Mouse (Mus musculus): Measurements from ENCODE around the gene Hcrt. TPM values are rescaled to one million over a fixed set of nuclear protein-coding genes. Genes with fewer than 3 reads are reported as not detected.

The Hcrt gene
- total RNA-seq, 2 experiments from 2014 or later = 27.1 TPM; not detected in 1

GRCm38 (mm10) chr11:100770646-100771408, 8.1 kb upstream of the Hcrt start, which contains the start of gene Ghdc:
Gene Ghdc (minus strand): TSS chr11:100770957.
- intact Hi-C loops (cut with DNase I) = no loop called here
- DNase-seq (ENCODE audit: low spot score in 2 of 2) = peak; percentile 77 to 84

GRCm38 (mm10) chr11:100769980-100770379, 7.2 kb upstream of the Hcrt start:
- intact Hi-C loops (cut with DNase I) = no loop called here
- no peak for DNase-seq (ENCODE audit: low spot score in 2 of 2)

- intact Hi-C loops (cut with DNase I) = no loop called here
- DNase-seq (ENCODE audit: low spot score in 2 of 2) = no peak
Observed at GRCm38 (mm10) chr11:100767871-100768270, 5.1 kb upstream of the Hcrt start.

- DNase-seq (ENCODE audit: low spot score in 2 of 2) = no peak
- intact Hi-C loops (cut with DNase I) = no loop called here
Observed at GRCm38 (mm10) chr11:100766726-100767125, 4.0 kb upstream of the Hcrt start.

- intact Hi-C loops (cut with DNase I) = loop anchor here (1.0 to 2.0 kb wide), 4 partner anchors 23 to 196 kb away; partner anchors contain the start of gene Rab5c
Observed at GRCm38 (mm10) chr11:100761547-100762045, 1.1 kb downstream of the Hcrt start.

GRCm38 (mm10) chr11:100759611-100760233, 3.0 kb downstream of the Hcrt start, which contains the start of gene Kcnh4:
Gene Kcnh4 (minus strand): TSS chr11:100759942.
- DNase-seq (ENCODE audit: low spot score in 2 of 2) = peak; percentile 90 to 98
- intact Hi-C loops (cut with DNase I) = loop anchor here (1.0 to 2.0 kb wide), 3 partner anchors 21 to 189 kb away; partner anchors contain the start of gene Rab5c

More at GRCm38 (mm10) chr11:100761547-100762045, 1.1 kb downstream of the Hcrt start:
- peak; percentile 89 to 91 for DNase-seq (ENCODE audit: low spot score in 2 of 2)

DNA sequence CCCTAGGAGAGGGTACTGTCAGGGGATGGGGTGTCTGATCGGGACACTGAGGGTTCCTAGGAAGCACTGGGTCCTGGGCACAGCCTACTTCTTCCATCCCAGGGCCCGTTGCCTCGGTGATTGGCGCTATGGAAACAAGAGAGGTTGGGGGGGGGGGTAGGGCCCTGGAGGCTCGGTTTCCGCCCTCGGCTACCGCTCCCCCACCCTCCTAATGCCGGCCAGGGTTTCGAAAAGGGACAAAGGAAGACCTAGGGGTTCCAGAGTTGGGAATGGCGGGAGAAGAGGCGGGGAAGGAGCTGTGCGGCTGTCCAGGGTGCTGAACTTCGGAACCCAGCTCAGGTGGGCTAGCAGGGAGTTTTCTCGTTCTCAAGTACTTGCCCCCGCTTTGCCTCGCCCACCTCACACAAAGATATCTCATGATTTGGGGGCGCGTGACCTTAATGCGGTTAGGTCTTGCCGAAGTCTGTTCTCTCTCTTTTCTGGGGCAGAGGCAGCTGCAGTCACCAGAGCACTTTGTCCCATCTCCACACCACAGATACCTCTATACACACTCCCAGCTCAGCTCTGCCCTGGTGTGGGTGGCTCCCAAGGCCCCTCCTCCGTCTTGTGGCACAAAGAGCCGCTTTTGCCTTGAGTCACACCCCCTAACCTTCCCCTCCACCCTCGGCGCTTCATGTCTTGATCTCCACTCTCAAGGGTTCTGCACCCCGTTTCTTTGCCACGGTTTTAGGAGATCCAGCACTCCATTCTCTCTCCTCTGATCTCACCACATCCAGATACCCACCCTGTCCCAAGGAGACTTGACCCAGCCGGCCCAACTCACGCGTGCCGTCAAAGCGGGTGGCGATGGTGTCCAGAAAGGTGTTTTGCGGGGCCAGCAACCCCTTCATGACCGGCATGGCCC, 3.8 kb downstream of the Hcrt start:
- DNase-seq (ENCODE audit: low spot score in 2 of 2) = peak in 1 of 2 experiments; percentile 40

DNA sequence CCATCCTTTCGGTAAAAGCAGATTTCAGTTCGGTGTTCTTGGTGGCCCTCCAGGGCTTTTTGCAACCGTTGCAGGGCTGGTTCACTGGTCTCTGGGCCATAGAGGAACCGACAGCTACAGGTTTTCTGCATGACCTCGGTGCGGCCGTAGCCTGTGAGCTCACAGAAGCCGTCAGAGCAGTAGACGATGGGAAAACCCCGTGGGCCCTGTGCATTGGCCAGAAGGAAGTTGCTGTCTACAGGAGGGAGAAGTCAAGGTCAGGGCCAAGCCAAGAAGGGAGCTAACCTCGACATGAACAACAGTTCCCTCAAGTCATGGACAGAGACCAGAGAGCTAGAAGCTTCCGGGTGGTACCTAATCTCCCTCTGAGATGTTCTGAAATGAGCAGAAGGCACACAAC, 5.2 kb downstream of the Hcrt start:
- DNase-seq (ENCODE audit: low spot score in 2 of 2) = no peak
- intact Hi-C loops (cut with DNase I) = no loop called here

More for the DNA sequence above, 3.8 kb downstream of the Hcrt start:
- intact Hi-C loops (cut with DNase I) = loop anchor here (1.0 kb wide), 1 partner anchor 40 kb away; no protein-coding TSS in a partner anchor

DNA sequence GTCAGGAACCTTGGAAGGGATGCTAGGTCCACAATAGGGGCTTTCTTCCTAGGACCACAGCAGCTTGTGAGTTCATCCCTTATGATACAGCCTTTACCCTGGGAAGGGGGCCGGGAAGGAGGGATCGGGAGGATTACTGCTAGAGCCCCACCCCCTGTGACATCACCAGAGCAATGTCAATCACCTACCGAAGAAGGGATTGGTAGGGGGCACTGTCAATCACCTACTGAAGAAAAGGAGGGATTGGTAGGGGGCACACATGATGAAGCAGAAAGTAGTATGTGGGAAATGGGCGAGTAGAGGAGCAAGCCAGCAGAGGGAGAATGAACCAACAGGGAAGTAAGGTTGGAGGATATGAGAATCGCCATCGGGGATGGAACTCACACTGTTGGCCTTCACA, 6.3 kb downstream of the Hcrt start:
- no peak for DNase-seq (ENCODE audit: low spot score in 2 of 2)
- intact Hi-C loops (cut with DNase I) = no loop called here

DNA sequence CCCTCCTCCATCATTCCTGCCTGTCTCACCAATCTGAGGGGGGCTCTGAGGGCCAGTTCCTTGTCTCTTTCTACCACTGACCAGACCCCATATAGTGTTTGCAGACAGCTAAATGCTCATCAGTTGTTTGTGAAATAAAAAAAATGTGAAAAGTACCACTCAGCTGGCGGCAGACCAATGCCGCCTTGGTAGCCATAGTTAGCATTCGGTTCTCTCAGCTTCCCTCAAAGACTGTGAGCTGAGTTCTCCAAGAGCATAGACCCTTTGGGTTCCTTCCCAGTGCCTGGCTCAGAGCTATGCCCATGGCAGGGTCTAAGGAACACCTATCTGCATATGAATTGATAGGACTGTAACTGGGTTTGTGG, 8.1 kb downstream of the Hcrt start:
- DNase-seq (ENCODE audit: low spot score in 2 of 2) = peak; percentile 36 to 90
- intact Hi-C loops (cut with DNase I) = no loop called here

DNA sequence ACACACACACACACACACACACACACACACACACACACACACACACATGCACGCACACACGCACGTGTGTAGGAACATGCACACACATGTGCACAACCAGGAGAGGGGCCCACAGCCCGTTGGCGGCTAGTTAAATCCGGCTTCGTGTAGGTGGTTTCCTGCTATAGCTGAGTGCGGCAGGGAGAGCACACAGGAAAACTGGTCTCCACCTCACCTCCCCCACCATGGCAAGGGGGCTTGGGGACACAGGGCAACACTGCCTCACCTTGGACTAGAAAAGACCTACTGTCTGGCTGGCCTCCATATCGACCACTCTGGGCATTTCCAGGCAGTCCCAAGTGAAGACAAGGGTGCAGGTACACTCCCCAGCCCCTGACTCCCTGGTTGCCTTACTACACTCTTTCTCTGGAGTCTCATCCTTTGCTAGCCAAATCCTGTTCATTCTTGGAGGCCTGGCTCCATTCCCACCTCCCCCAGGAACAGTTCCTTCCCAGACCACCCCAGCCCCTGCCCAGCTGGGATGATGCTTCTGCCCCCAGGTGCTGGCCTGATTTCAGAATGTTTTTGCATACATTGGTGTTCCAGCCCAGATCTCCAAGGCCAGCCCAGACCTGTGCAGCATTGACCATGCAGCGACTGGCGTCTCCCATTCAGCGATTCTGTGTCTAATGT, 8.6 kb downstream of the Hcrt start:
- intact Hi-C loops (cut with DNase I) = no loop called here
- DNase-seq (ENCODE audit: low spot score in 2 of 2) = peak; percentile 75 to 91

- peak in 1 of 2 experiments; percentile 63 for DNase-seq (ENCODE audit: low spot score in 2 of 2)
- intact Hi-C loops (cut with DNase I) = no loop called here
Observed at GRCm38 (mm10) chr11:100752294-100752693, 10.4 kb downstream of the Hcrt start.

DNA sequence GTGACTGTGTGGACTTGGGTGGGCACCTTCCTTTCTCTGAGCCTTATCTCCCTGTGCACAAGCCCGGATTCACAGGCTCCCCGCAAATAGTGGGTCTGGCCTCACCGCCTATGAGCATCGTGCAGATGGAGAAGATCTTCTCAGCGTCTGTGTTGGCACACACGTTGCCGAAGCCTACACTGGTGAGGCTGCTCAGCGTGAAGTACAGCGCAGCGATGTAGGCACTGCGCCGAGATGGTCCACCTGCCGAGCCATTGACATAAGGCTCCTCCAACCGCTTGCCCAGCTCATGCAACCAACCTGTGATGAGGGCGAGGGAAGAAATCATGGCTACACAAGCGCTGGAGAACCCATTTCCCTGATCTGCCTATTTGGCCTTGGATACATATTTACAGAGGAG, 12.6 kb downstream of the Hcrt start:
- DNase-seq (ENCODE audit: low spot score in 2 of 2) = peak in 1 of 2 experiments; percentile 58
- intact Hi-C loops (cut with DNase I) = no loop called here

DNA sequence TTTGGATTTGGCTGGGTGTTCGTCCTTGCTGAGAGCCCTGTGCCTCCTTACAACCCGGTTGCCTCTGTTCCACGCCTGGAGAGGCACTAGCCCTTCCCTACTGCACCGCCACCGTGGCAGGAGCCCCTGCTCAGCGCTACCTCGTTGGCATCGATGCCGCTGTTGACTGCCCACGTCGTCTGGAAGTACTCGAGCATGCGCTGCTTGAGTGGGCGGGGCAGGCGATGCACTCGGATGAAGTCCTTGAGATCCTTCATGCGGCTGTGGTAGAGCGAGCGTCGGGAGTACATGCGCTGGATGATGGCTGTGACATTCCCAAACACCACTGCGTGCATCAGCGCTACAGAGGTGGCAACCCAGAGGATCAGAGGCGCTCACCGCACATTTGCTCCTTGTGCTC, 13.3 kb downstream of the Hcrt start:
- peak; percentile 35 to 81 for DNase-seq (ENCODE audit: low spot score in 2 of 2)
- intact Hi-C loops (cut with DNase I) = no loop called here

DNA sequence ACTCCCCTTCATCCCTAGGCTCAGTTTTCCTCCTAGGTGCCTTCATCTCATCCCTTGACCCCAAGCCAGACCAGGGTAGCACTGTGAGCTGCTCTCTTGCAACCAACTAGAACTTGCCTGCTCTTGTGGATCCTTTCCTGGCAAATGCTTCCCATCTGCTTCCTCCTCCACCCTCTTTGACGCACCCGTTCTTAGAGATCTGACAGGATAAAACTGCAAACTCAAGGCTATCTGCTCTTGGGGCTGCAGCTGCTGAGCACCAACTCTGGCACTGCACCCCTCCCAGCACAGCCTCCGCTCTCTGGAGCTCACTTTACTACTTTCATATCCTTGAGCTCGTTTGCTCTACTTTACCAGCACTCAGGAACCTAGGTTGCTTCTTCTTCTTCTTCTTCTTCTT, 14.1 kb downstream of the Hcrt start:
- DNase-seq (ENCODE audit: low spot score in 2 of 2) = peak in 1 of 2 experiments; percentile 70
- intact Hi-C loops (cut with DNase I) = no loop called here

GRCm38 (mm10) chr11:100747114-100747513, 15.6 kb downstream of the Hcrt start:
- intact Hi-C loops (cut with DNase I) = no loop called here
- DNase-seq (ENCODE audit: low spot score in 2 of 2) = no peak

DNA sequence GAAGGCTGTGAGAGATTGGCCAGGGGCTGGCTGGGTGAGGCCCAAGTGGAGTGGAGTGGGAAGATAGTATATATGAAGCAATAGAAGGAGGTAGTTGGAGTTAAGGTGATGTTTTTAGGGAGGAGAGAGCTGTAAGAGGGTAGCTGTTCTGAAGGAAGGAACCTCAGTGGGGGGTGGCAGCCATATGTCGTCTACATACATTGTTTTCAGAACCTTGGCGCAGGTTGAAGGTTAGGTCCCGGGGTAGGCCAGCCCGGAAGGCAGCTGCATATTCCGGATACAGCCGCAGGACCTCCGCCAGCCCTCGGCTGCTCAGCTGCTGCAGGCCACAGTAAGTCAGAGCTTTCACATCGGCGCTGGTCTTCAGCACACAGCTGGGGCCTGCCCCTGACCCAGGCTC, 16.2 kb downstream of the Hcrt start:
- no peak for DNase-seq (ENCODE audit: low spot score in 2 of 2)
- intact Hi-C loops (cut with DNase I) = no loop called here

- peak; percentile 32 to 72 for DNase-seq (ENCODE audit: low spot score in 2 of 2)
- intact Hi-C loops (cut with DNase I) = no loop called here
Observed at GRCm38 (mm10) chr11:100745085-100745484, 17.6 kb downstream of the Hcrt start.

DNA sequence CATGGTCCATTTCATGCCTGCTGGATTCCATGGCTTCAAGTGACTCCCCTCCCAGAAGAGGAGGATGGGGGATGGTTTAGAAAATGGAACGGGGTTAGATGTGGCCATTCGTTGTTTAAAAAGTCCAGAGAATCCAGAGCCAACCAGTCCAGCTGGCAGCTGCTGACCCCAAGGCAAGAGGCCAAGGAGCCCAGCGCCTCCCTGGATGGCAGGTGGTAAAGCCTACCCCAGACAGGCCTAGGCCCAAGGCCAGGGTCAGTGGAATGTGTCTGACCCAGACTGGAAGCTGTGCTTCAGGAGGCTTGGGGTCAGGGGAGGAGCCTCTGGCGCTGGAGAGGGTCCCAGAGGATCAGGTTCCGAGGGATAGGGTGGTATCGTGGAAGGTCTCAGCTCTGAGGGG, 21.4 kb downstream of the Hcrt start:
- intact Hi-C loops (cut with DNase I) = no loop called here
- DNase-seq (ENCODE audit: low spot score in 2 of 2) = no peak
